Mouse (Mus musculus): ENCODE measurements around the gene Phldb2.

GRCm38 (mm10) chr16:45765102-45765501 is 188.3 kb downstream of the Phldb2 start:
- no peak for TF ChIP-seq GATA1 (IDR thresholded peaks at IDR 0.05; ENCODE audit: borderline replicate concordance, low read length)
- TF ChIP-seq FLI1 (IDR thresholded peaks at IDR 0.05; ENCODE audit: low read length) = no peak
